Mouse (Mus musculus): Measurements from ENCODE around the gene Bicra. TPM values are rescaled to one million over a fixed set of nuclear protein-coding genes. Genes with fewer than 3 reads are reported as not detected.

Bicra gene
- polyA plus RNA-seq (2012; rRNA removed) = 14.4 and 18.2 TPM in 2 replicates

GRCm38 (mm10) chr7:16047338-16048146 lies at the start of gene Bicra:
Gene Bicra (minus strand): TSS chr7:16047921.

GRCm38 (mm10) chr7:16061219-16062098 lies 13.7 kb upstream of the Bicra start, which contains the start of gene Zfp541:
Gene Zfp541 (plus strand): TSS chr7:16061814.

GRCm38 (mm10) chr7:15967312-15967711 lies 80.4 kb downstream of the Bicra start, which contains the start of gene Ehd2:
Gene Ehd2 (minus strand): TSS chr7:15967567.

GRCm38 (mm10) chr7:15945721-15946536 lies 101.8 kb downstream of the Bicra start, which contains the start of gene Nop53:
Gene Nop53 (minus strand): TSS chr7:15946074.

GRCm38 (mm10) chr7:15922220-15922773 lies 125.4 kb downstream of the Bicra start, which contains the start of gene Selenow:
Gene Selenow (minus strand): TSS chr7:15922402.

Other genes starting within 250 kb of the Bicra start
- gene Obox6, start 208.2 kb downstream of the Bicra start, polyA plus RNA-seq (2012; rRNA removed) = not detected in 2 replicates
- 0.17 and 0.24 TPM in 2 replicates for gene Crx, start 168.0 kb downstream of the Bicra start, polyA plus RNA-seq (2012; rRNA removed)
- gene Crxos, start 165.3 kb downstream of the Bicra start, polyA plus RNA-seq (2012; rRNA removed) = 0.11 and 0.26 TPM in 2 replicates
- 543 and 655 TPM in 2 replicates for gene Selenow, start 125.5 kb downstream of the Bicra start, polyA plus RNA-seq (2012; rRNA removed)
- gene Nop53, start 101.8 kb downstream of the Bicra start, polyA plus RNA-seq (2012; rRNA removed) = 144 and 263 TPM in 2 replicates
- 6.6 and 9.8 TPM in 2 replicates for gene Ehd2, start 80.4 kb downstream of the Bicra start, polyA plus RNA-seq (2012; rRNA removed)
- 0.02 and 0.06 TPM in 2 replicates for gene Zfp541, start 13.9 kb upstream of the Bicra start, polyA plus RNA-seq (2012; rRNA removed)
- gene Napa, start 50.5 kb upstream of the Bicra start, polyA plus RNA-seq (2012; rRNA removed) = 89.3 and 171 TPM in 2 replicates
- 22.1 and 26.5 TPM in 2 replicates for gene Kptn, start 72.0 kb upstream of the Bicra start, polyA plus RNA-seq (2012; rRNA removed)
- gene Slc8a2, start 81.9 kb upstream of the Bicra start, polyA plus RNA-seq (2012; rRNA removed) = 9.7 and 12.6 TPM in 2 replicates
- 80.4 and 100 TPM in 2 replicates for gene Meis3, start 127.2 kb upstream of the Bicra start, polyA plus RNA-seq (2012; rRNA removed)
- gene Dhx34, start 174.1 kb upstream of the Bicra start, polyA plus RNA-seq (2012; rRNA removed) = 14.1 and 16.5 TPM in 2 replicates
- 0.07 and 0.13 TPM in 2 replicates for gene C5ar2, start 196.2 kb upstream of the Bicra start, polyA plus RNA-seq (2012; rRNA removed)
- 0.98 and 3.1 TPM in 2 replicates for gene C5ar1, start 211.6 kb upstream of the Bicra start, polyA plus RNA-seq (2012; rRNA removed)
- 20.1 and 23.7 TPM in 2 replicates for gene Inafm1, start 225.7 kb upstream of the Bicra start, polyA plus RNA-seq (2012; rRNA removed)
- gene Ccdc9, start 238.9 kb upstream of the Bicra start, polyA plus RNA-seq (2012; rRNA removed) = 79.2 and 222 TPM in 2 replicates

All from central nervous system, embryonic 11.5 days (tissue).